Mouse (Mus musculus) embryo, embryonic 10 days (tissue): Measurements from ENCODE around the gene Tmbim1.
A peak's percentile ranks its signal among the peaks of the same experiment; 100 is the strongest.

Experiments used
- DNase-seq: peaks from one replicate; pipeline ENCODE4 v3.0.0-alpha.2; 2015; ENCODE audit warnings: low spot score

The Tmbim1 gene

GRCm38 (mm10) chr1:74277883-74278537 is 27.4 kb downstream of the Tmbim1 start:
- no peak for DNase-seq

GRCm38 (mm10) chr1:74277041-74277440 is 28.4 kb downstream of the Tmbim1 start:
- no peak for DNase-seq

- peak; percentile 62 for DNase-seq
These were observed 30.4 kb downstream of the Tmbim1 start for GRCm38 (mm10) chr1:74275015-74275414.

GRCm38 (mm10) chr1:74271659-74272058 is 33.8 kb downstream of the Tmbim1 start:
- DNase-seq: no peak

- DNase-seq: no peak
These were observed 36.7 kb downstream of the Tmbim1 start for GRCm38 (mm10) chr1:74268750-74269149.

- DNase-seq: no peak
These were observed 42.9 kb downstream of the Tmbim1 start for GRCm38 (mm10) chr1:74262510-74262909.

GRCm38 (mm10) chr1:74256782-74257181 is 48.6 kb downstream of the Tmbim1 start:
- DNase-seq: no peak

GRCm38 (mm10) chr1:74255704-74256345 is 49.6 kb downstream of the Tmbim1 start:
- no peak for DNase-seq

- no peak for DNase-seq
These were observed 55.3 kb downstream of the Tmbim1 start for GRCm38 (mm10) chr1:74250096-74250495.

GRCm38 (mm10) chr1:74249331-74249980 is 56.0 kb downstream of the Tmbim1 start:
- DNase-seq: no peak

- no peak for DNase-seq
These were observed 56.6 kb downstream of the Tmbim1 start for GRCm38 (mm10) chr1:74248799-74249198.

- no peak for DNase-seq
These were observed 59.9 kb downstream of the Tmbim1 start for GRCm38 (mm10) chr1:74245525-74245924.

GRCm38 (mm10) chr1:74240832-74241231 is 64.6 kb downstream of the Tmbim1 start:
- no peak for DNase-seq

GRCm38 (mm10) chr1:74240311-74240710 is 65.1 kb downstream of the Tmbim1 start:
- DNase-seq: no peak

- no peak for DNase-seq
These were observed 65.8 kb downstream of the Tmbim1 start for GRCm38 (mm10) chr1:74239618-74240017.

- no peak for DNase-seq
These were observed 66.3 kb downstream of the Tmbim1 start for GRCm38 (mm10) chr1:74239162-74239561.
